Mouse (Mus musculus) midbrain, postnatal 0 days (tissue): ENCODE data around the gene Gas2l2. TPM values are rescaled to one million over a fixed set of nuclear protein-coding genes. Genes with fewer than 3 reads are reported as not detected.

Experiments
- ATAC-seq: fragments of 200-750 bp; cut with Nextera tagmentation; 2 replicates; pipeline ENCODE4 v1.8.0; 2017; ENCODE audit warnings: moderate number of reproducible peaks, mild to moderate bottlenecking, moderate TSS enrichment, moderate library complexity; ENCODE audit not compliant: low FRiP score
- DNase-seq: peaks from one replicate; pipeline ENCODE4 v3.0.0-alpha.2; 2015; ENCODE audit warnings: low spot score
- H3K27ac ChIP-seq: fragments of 300-500 bp; sonication (generic); 2 replicates; pipeline ENCODE4 v1.5.1; 2014; ENCODE audit warnings: low read depth, mild to moderate bottlenecking, low read length, mixed read lengths
- H3K27me3 ChIP-seq: fragments of 300-500 bp; sonication (generic); 2 replicates; pipeline ENCODE4 v1.6.1; 2014; ENCODE audit warnings: low read length, control low read depth, mixed read lengths; ENCODE audit not compliant: insufficient read depth
- H3K36me3 ChIP-seq: fragments of 300-500 bp; sonication (generic); 2 replicates; pipeline ENCODE4 v1.6.1; 2014; ENCODE audit warnings: low read length, control low read depth, mixed read lengths; ENCODE audit not compliant: insufficient read depth
- H3K4me1 ChIP-seq: fragments of 300-500 bp; sonication (generic); 2 replicates; pipeline ENCODE4 v1.6.1; 2014; ENCODE audit warnings: mild to moderate bottlenecking, control low read depth, antibody characterized with exemption, low read length, mixed read lengths; ENCODE audit not compliant: insufficient read depth
- H3K4me2 ChIP-seq: fragments of 300-500 bp; sonication (generic); 2 replicates; pipeline ENCODE4 v1.6.1; 2014; ENCODE audit warnings: low read depth, mild to moderate bottlenecking, low read length, mixed read lengths; ENCODE audit not compliant: poor library complexity, severe bottlenecking
- H3K4me3 ChIP-seq: fragments of 300-500 bp; sonication (generic); 2 replicates; pipeline ENCODE4 v1.5.1; 2014; ENCODE audit warnings: low read depth, mild to moderate bottlenecking, low read length, moderate library complexity
- H3K9ac ChIP-seq: fragments of 300-500 bp; sonication (generic); replicated peaks from 2 replicates; pipeline ENCODE4 v1.6.1; 2014; ENCODE audit warnings: mild to moderate bottlenecking, low read length, moderate library complexity, mixed read lengths; ENCODE audit not compliant: poor library complexity, severe bottlenecking
- H3K9me3 ChIP-seq: fragments of 300-500 bp; sonication (generic); 2 replicates; pipeline ENCODE4 v1.6.1; 2016; ENCODE audit warnings: low read length, control low read depth
- CTCF ChIP-seq: IDR thresholded peaks from 2 replicates; pipeline ENCODE4 v1.5.1; 2016; ENCODE audit warnings: antibody characterized with exemption, mild to moderate bottlenecking
- WGBS: fragments of 180-500 bp; shearing (Covaris S2); extraction: QIAGEN DNeasy Blood & Tissue Kit; methylation state at CpG from one replicate; pipeline ENCODE4 v1.1.7; 2014; 5-methylcytosine and 5-hydroxymethylcytosine counted together
- polyA plus RNA-seq: library from polyadenylated mRNA; unstranded; fragments of >200 nt; fragmentation: Nextera tagmentation; extraction: Ambion mirVana; gene quantifications from 2 replicates; pipeline ENCODE4 v1.2.1, GENCODE M21; 2015
- total RNA-seq: library from RNA; depleted of rRNA; stranded (reverse); fragments of >200 nt; gene quantifications from 2 replicates; pipeline ENCODE4 v1.2.3, GENCODE M21; 2014; rRNA removed

Gas2l2 gene
- total and polyA plus RNA-seq, 2 experiments from 2014 or later = 0.44 to 0.67 TPM

- no peak overlapping the region for H3K4me3 ChIP-seq
- H3K9me3 ChIP-seq = no peaks in the 10 kb centered on the region
- peaks cover 23% of the 10 kb centered on the region for H3K36me3 ChIP-seq
- TF ChIP-seq CTCF = no peak
- no peaks in the 10 kb centered on the region for H3K4me1 ChIP-seq
- DNase-seq (no peak), ATAC-seq (no peak)
- H3K27ac ChIP-seq = no peak overlapping the region
- no peak overlapping the region for H3K4me2 ChIP-seq
- no peaks in the 10 kb centered on the region for H3K27me3 ChIP-seq
- 94% methylated on average over 7 of the region's 7 CpGs for WGBS
- no peak overlapping the region for H3K9ac ChIP-seq
Measured at GRCm38 (mm10) chr11:83397626-83398025, 31.6 kb downstream of the Gas2l2 start.

DNA sequence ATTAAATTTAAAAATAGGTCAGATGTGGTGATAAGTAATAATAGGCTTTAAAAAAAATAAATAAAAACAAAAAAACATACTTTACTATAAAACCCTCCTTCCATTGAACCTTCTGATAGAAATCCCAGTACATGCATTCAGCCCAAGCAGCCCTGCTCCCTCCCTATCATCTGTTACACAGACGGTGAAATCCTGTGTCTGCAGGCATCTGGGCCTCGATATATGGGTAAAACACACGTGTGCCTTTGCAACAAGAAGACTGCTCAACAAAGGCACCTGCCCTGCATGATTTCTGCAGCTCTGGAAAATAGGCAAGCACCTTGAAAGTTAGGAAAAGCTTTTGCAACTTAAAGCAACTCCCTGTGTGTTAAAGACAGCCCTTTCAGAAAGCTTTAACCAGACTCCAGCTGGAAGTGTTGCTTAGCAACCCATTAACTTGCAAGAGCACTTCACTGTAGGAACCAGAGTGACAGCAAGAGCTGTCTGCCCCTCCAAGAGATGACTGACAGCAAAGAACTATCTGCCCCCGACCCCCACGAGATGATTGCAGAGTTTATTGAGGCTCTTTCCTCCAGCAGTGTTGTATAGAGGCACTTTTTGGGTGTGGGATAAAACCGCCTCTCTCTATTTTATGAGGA lies 34.3 kb downstream of the Gas2l2 start:
- H3K4me2 ChIP-seq = no peak overlapping the region
- peak overlapping the region; percentile 14; the same call in 1 of the 2 replicates for H3K27ac ChIP-seq
- H3K4me1 ChIP-seq = no peaks in the 10 kb centered on the region
- no peaks in the 10 kb centered on the region for H3K9me3 ChIP-seq
- no peak for TF ChIP-seq CTCF
- H3K4me3 ChIP-seq = no peak overlapping the region
- H3K36me3 ChIP-seq = peaks cover 30% of the 10 kb centered on the region
- no peak overlapping the region for H3K9ac ChIP-seq
- no peaks in the 10 kb centered on the region for H3K27me3 ChIP-seq
- ATAC-seq = no peak
- peak; percentile 58 for DNase-seq
- 10% methylated on average over 6 of the region's 6 CpGs for WGBS

GRCm38 (mm10) chr11:83393062-83393461 lies 36.2 kb downstream of the Gas2l2 start:
- no peak overlapping the region for H3K27ac ChIP-seq
- peaks cover 25% of the 10 kb centered on the region for H3K36me3 ChIP-seq
- no peak overlapping the region for H3K4me3 ChIP-seq
- no peak overlapping the region for H3K4me2 ChIP-seq
- no peaks in the 10 kb centered on the region for H3K4me1 ChIP-seq
- no peak overlapping the region for H3K9ac ChIP-seq
- no peak for TF ChIP-seq CTCF
- ATAC-seq (no peak), DNase-seq (no peak)
- H3K9me3 ChIP-seq = no peaks in the 10 kb centered on the region
- H3K27me3 ChIP-seq = no peaks in the 10 kb centered on the region
- 88% methylated on average over 4 of the region's 4 CpGs for WGBS

DNA sequence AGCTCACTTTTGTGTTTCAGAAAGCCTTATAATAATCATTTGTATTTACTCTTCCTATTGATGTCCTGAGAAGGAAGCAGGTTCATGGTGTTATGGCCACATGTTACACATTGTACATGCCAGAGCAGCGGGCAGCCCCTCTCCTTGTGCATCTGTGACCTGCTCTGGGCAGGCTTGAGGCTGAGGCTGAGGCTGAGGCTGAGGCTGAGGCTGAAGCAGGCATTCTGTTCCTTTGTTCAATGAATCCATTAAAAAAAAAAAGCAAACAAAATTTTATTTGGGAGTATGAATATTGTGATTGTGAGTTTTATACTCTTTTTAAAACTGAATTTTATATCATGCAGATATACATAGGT lies 45.7 kb downstream of the Gas2l2 start:
- no peak overlapping the region for H3K9ac ChIP-seq
- H3K9me3 ChIP-seq = no peaks in the 10 kb centered on the region
- H3K27me3 ChIP-seq = no peaks in the 10 kb centered on the region
- no peaks in the 10 kb centered on the region for H3K4me1 ChIP-seq
- DNase-seq (no peak), ATAC-seq (no peak)
- H3K27ac ChIP-seq = no peak overlapping the region
- peaks cover 2% of the 10 kb centered on the region; the same call in 1 of the 2 replicates for H3K36me3 ChIP-seq
- WGBS = 82% methylated on average over 1 of the region's 1 CpGs
- no peak overlapping the region for H3K4me2 ChIP-seq
- no peak for TF ChIP-seq CTCF
- H3K4me3 ChIP-seq = no peak overlapping the region

- no peak for ATAC-seq
- no peak overlapping the region for H3K4me3 ChIP-seq
Measured at GRCm38 (mm10) chr11:83382876-83383531, 46.3 kb downstream of the Gas2l2 start.

DNA sequence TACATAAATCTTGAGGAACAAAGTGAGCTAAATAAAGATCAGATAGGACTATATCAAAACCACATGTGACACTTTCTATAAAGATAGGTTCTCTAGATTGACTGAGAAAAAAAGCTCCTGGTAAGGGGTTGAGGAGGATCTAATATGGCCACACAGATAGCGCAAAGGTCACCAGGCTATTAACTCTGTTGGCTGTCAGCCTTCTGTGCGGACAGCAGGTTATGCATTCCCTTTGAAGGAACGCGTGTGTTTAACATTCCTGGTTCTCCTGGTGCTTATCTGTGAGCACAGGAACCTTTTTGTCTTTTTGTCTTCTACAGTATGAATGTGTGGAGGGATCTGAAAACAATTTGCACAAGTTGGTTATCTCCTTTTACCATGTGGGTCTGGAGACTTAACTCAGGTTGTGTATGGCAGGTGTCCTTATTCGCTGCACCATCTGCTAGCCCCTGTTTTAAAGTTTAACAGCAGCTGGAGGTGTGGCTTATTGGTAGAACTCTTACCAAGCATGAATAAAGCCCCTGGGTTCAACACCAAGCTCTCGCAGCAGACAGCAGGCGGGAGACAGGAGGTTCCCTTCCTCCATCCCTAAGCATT lies 49.4 kb downstream of the Gas2l2 start:
- DNase-seq (no peak), ATAC-seq (no peak)
- no peak for TF ChIP-seq CTCF
- no peak overlapping the region for H3K4me2 ChIP-seq
- H3K4me1 ChIP-seq = no peaks in the 10 kb centered on the region
- WGBS = 87% methylated on average over 7 of the region's 7 CpGs
- H3K27me3 ChIP-seq = no peaks in the 10 kb centered on the region
- no peak overlapping the region for H3K9ac ChIP-seq
- H3K36me3 ChIP-seq = peaks cover 16% of the 10 kb centered on the region
- H3K9me3 ChIP-seq = no peaks in the 10 kb centered on the region
- H3K27ac ChIP-seq = no peak overlapping the region
- H3K4me3 ChIP-seq = no peak overlapping the region

More at GRCm38 (mm10) chr11:83382876-83383531, 46.3 kb downstream of the Gas2l2 start:
- no peak for TF ChIP-seq CTCF
- Histone ChIP-seq H3K36me3 (peaks cover 4% of the 10 kb centered on the region; the same call in 1 of the 2 replicates), H3K4me2 (no peak overlapping the region), H3K9ac (no peak overlapping the region), H3K9me3 (no peaks in the 10 kb centered on the region), H3K27ac (no peak overlapping the region), H3K27me3 (no peaks in the 10 kb centered on the region), H3K4me1 (no peaks in the 10 kb centered on the region)
- WGBS = 60% methylated on average over 9 of the region's 9 CpGs
- peak; percentile 19 for DNase-seq

Other genes with a start within 250 kb of the Gas2l2 start
- gene Slfn3, start 238.1 kb downstream of the Gas2l2 start, total RNA-seq = 0.19 and 0.22 TPM in 2 replicates
- 0.12 and 0.21 TPM in 2 replicates for gene Slfn3, start 238.1 kb downstream of the Gas2l2 start, polyA plus RNA-seq
- gene Slfn14, start 142.7 kb downstream of the Gas2l2 start, total RNA-seq = not detected in 2 replicates
- gene Slfn14, start 142.7 kb downstream of the Gas2l2 start, polyA plus RNA-seq = not detected in 2 replicates
- 232 and 258 TPM in 2 replicates for gene Ap2b1, start 130.4 kb downstream of the Gas2l2 start, total RNA-seq
- gene Ap2b1, start 130.4 kb downstream of the Gas2l2 start, polyA plus RNA-seq = 107 and 110 TPM in 2 replicates
- gene Pex12, start 126.9 kb downstream of the Gas2l2 start, total RNA-seq = 9.5 and 10.1 TPM in 2 replicates
- 10.4 and 11.8 TPM in 2 replicates for gene Pex12, start 126.9 kb downstream of the Gas2l2 start, polyA plus RNA-seq
- gene Rasl10b, start 20.3 kb downstream of the Gas2l2 start, total RNA-seq = 110 and 126 TPM in 2 replicates
- 43.9 and 44.3 TPM in 2 replicates for gene Rasl10b, start 20.3 kb downstream of the Gas2l2 start, polyA plus RNA-seq
- gene 1700020L24Rik, start 8.2 kb upstream of the Gas2l2 start, total RNA-seq = not detected in 2 replicates
- 0.57 and 0.79 TPM in 2 replicates for gene 1700020L24Rik, start 8.2 kb upstream of the Gas2l2 start, polyA plus RNA-seq
- gene Mmp28, start 33.6 kb upstream of the Gas2l2 start, total RNA-seq = 5.4 and 5.5 TPM in 2 replicates
- 1.2 and 1.4 TPM in 2 replicates for gene Mmp28, start 33.6 kb upstream of the Gas2l2 start, polyA plus RNA-seq
- gene Taf15, start 43.6 kb upstream of the Gas2l2 start, total RNA-seq = 18.2 and 30.6 TPM in 2 replicates
- 6.5 and 9.6 TPM in 2 replicates for gene Taf15, start 43.6 kb upstream of the Gas2l2 start, polyA plus RNA-seq
- not detected in 2 replicates for gene Heatr9, start 92.7 kb upstream of the Gas2l2 start, total RNA-seq
- gene Heatr9, start 92.7 kb upstream of the Gas2l2 start, polyA plus RNA-seq = not detected in 2 replicates
- not detected in 2 replicates for gene Ccl5, start 101.1 kb upstream of the Gas2l2 start, total RNA-seq
- gene Ccl5, start 101.1 kb upstream of the Gas2l2 start, polyA plus RNA-seq = not detected in 2 replicates
- gene Ccl9, start 149.2 kb upstream of the Gas2l2 start, total RNA-seq = 1.3 and 2.9 TPM in 2 replicates
- 1.9 and 2.8 TPM in 2 replicates for gene Ccl9, start 149.2 kb upstream of the Gas2l2 start, polyA plus RNA-seq
- gene Ccl6, start 163.6 kb upstream of the Gas2l2 start, total RNA-seq = 1.8 and 2.4 TPM in 2 replicates
- gene Ccl6, start 163.6 kb upstream of the Gas2l2 start, polyA plus RNA-seq = 3.6 and 4.4 TPM in 2 replicates
- gene Rpl9-ps1, start 216.2 kb upstream of the Gas2l2 start, total RNA-seq = not detected in 2 replicates
- gene Rpl9-ps1, start 216.2 kb upstream of the Gas2l2 start, polyA plus RNA-seq = not detected in 2 replicates
- gene Ccl3, start 219.9 kb upstream of the Gas2l2 start, total RNA-seq = 0.76 and 5.3 TPM in 2 replicates
- gene Ccl3, start 219.9 kb upstream of the Gas2l2 start, polyA plus RNA-seq = 0.91 and 1.2 TPM in 2 replicates
- not detected in 2 replicates for gene Ccl4, start 233.1 kb upstream of the Gas2l2 start, total RNA-seq
- not detected in 2 replicates for gene Ccl4, start 233.1 kb upstream of the Gas2l2 start, polyA plus RNA-seq